Mouse (Mus musculus) kidney, postnatal 25 days (tissue): Measurements from ENCODE around the gene Dock4.
"Not testable (repeated sequence)": the region's sequence is repeated elsewhere in the genome, so short reads cannot be mapped to it uniquely, and the experiment has no call there.

Source experiments
- DNase-seq, 2 experiments: peaks; one replicate each; pipeline ENCODE4 v3.0.0; 2021; ENCODE audit warnings: mixed read lengths in 2 of 2

The Dock4 gene

GRCm38 (mm10) chr12:40828025-40828424, 382.3 kb downstream of the Dock4 start:
- DNase-seq: no peak

- DNase-seq: no peak
These were observed 383.5 kb downstream of the Dock4 start for GRCm38 (mm10) chr12:40829269-40829668.

- DNase-seq: peak in 1 of 2 experiments; percentile 47
These were observed 386.4 kb downstream of the Dock4 start for GRCm38 (mm10) chr12:40832157-40832556.

- DNase-seq: no peak
These were observed 391.2 kb downstream of the Dock4 start for GRCm38 (mm10) chr12:40836924-40837323.

GRCm38 (mm10) chr12:40837597-40838337, 392.0 kb downstream of the Dock4 start:
- DNase-seq: peak; percentile 52 to 79

GRCm38 (mm10) chr12:40838338-40838695, 392.6 kb downstream of the Dock4 start:
- DNase-seq: no peak

- DNase-seq: no peak
These were observed 393.2 kb downstream of the Dock4 start for GRCm38 (mm10) chr12:40838940-40839339.

- DNase-seq: no peak
These were observed 394.1 kb downstream of the Dock4 start for GRCm38 (mm10) chr12:40839817-40840216.

GRCm38 (mm10) chr12:40842251-40842988, 396.7 kb downstream of the Dock4 start:
- DNase-seq: no peak

GRCm38 (mm10) chr12:40842991-40843390, 397.2 kb downstream of the Dock4 start:
- no peak for DNase-seq

GRCm38 (mm10) chr12:40843474-40844080, 397.8 kb downstream of the Dock4 start:
- no peak for DNase-seq

GRCm38 (mm10) chr12:40844324-40844723, 398.6 kb downstream of the Dock4 start:
- DNase-seq: no peak

- DNase-seq: no peak
These were observed 409.1 kb downstream of the Dock4 start for GRCm38 (mm10) chr12:40854705-40855367.

- DNase-seq: no peak
These were observed 411.7 kb downstream of the Dock4 start for GRCm38 (mm10) chr12:40857466-40857865.

- DNase-seq: not testable (repeated sequence)
These were observed 413.0 kb downstream of the Dock4 start for GRCm38 (mm10) chr12:40858763-40859162.

GRCm38 (mm10) chr12:40870387-40870786, 424.6 kb downstream of the Dock4 start:
- no peak for DNase-seq

- DNase-seq: no peak
These were observed 427.0 kb downstream of the Dock4 start for GRCm38 (mm10) chr12:40872716-40873115.

GRCm38 (mm10) chr12:40873267-40873666, 427.5 kb downstream of the Dock4 start:
- DNase-seq: not testable (repeated sequence)

GRCm38 (mm10) chr12:40884976-40885375, 439.2 kb downstream of the Dock4 start:
- no peak for DNase-seq

- no peak for DNase-seq
These were observed 439.6 kb downstream of the Dock4 start for GRCm38 (mm10) chr12:40885377-40885776.

- DNase-seq: no peak
These were observed 441.7 kb downstream of the Dock4 start for GRCm38 (mm10) chr12:40887496-40887895.

GRCm38 (mm10) chr12:40888261-40888791, 442.6 kb downstream of the Dock4 start:
- DNase-seq: no peak

GRCm38 (mm10) chr12:40888829-40889228, 443.1 kb downstream of the Dock4 start:
- DNase-seq: peak in 1 of 2 experiments; percentile 49
